Mouse (Mus musculus) CH12.LX (cell line): ENCODE measurements at regions not wholly inside any gene's neighbourhood (a gene's known extent, or its start where the extent isn't known, plus 50 kb on each side); places are given as distances from the start of the nearest gene placed in this dataset.

Experiments used
- MAX ChIP-seq: IDR thresholded peaks from 2 replicates; pipeline ENCODE4 v1.6.1; 2011; ENCODE audit warnings: low read length, improper control_type of control experiment
- POLR2A ChIP-seq: IDR thresholded peaks from 2 replicates; pipeline ENCODE4 v1.6.1; 2011; ENCODE audit warnings: low read depth, mild to moderate bottlenecking, improper control_type of control experiment, low read length

GRCm38 (mm10) chr19:44629705-44630104 lies 67.1 kb downstream of the Hif1an start:
- TF ChIP-seq POLR2A (no peak), MAX (no peak)
